Mouse (Mus musculus) ES-Bruce4 (cell line): ENCODE results near the gene Tsfm. TPM values are rescaled to one million over a fixed set of nuclear protein-coding genes. Genes with fewer than 3 reads are reported as not detected.

Experiments
- H3K27ac ChIP-seq: 2 replicates; pipeline ENCODE4 v1.5.1; 2012; ENCODE audit warnings: low read length, inconsistent platforms; ENCODE audit not compliant: insufficient read depth
- H3K27me3 ChIP-seq: 2 replicates; pipeline ENCODE4 v1.6.1; 2012; ENCODE audit warnings: mild to moderate bottlenecking, low read length, inconsistent platforms; ENCODE audit not compliant: control insufficient read depth, poor library complexity, insufficient read depth, severe bottlenecking
- H3K36me3 ChIP-seq: 2 replicates; pipeline ENCODE4 v1.6.1; 2012; ENCODE audit warnings: inconsistent platforms, mild to moderate bottlenecking, low read length, moderate library complexity; ENCODE audit not compliant: control insufficient read depth, poor library complexity, insufficient read depth, severe bottlenecking
- H3K4me1 ChIP-seq: one replicate; pipeline ENCODE4 v1.8.1; 2011; ENCODE audit warnings: low read length; ENCODE audit not compliant: control insufficient read depth, insufficient read depth
- H3K4me3 ChIP-seq: 2 replicates; pipeline ENCODE4 v1.5.1; 2011; ENCODE audit warnings: low read depth, mild to moderate bottlenecking, low read length
- H3K9ac ChIP-seq: 2 replicates; pipeline ENCODE4 v1.6.1; 2012; ENCODE audit warnings: low read depth, mild to moderate bottlenecking, inconsistent platforms; ENCODE audit not compliant: poor library complexity, severe bottlenecking
- H3K9me3 ChIP-seq: replicated peaks from 2 replicates; pipeline ENCODE4 v1.6.1; 2012; ENCODE audit warnings: mild to moderate bottlenecking, low read length, inconsistent platforms; ENCODE audit not compliant: control insufficient read depth, poor library complexity, insufficient read depth, severe bottlenecking
- CTCF ChIP-seq: IDR thresholded peaks from one replicate; pipeline ENCODE4 v1.8.1; 2011; ENCODE audit warnings: low read depth, low read length
- EP300 ChIP-seq: IDR thresholded peaks from 2 replicates; pipeline ENCODE4 v1.6.1; 2011; ENCODE audit warnings: low read depth, low read length; ENCODE audit not compliant: insufficient read depth
- POLR2A ChIP-seq: IDR thresholded peaks from one replicate; pipeline ENCODE4 v1.8.1; 2011; ENCODE audit warnings: low read length; ENCODE audit not compliant: insufficient read depth
- polyA plus RNA-seq: library from polyadenylated mRNA; stranded (reverse); fragments of >200 nt; gene quantifications from 2 replicates; pipeline ENCODE4 v1.2.4, GENCODE M21; 2011; ENCODE audit warnings: low read depth; ENCODE audit not compliant: missing spikeins, insufficient read depth, insufficient read length

Gene Tsfm
- polyA plus RNA-seq, 1 experiment: 47.9 TPM

DNA sequence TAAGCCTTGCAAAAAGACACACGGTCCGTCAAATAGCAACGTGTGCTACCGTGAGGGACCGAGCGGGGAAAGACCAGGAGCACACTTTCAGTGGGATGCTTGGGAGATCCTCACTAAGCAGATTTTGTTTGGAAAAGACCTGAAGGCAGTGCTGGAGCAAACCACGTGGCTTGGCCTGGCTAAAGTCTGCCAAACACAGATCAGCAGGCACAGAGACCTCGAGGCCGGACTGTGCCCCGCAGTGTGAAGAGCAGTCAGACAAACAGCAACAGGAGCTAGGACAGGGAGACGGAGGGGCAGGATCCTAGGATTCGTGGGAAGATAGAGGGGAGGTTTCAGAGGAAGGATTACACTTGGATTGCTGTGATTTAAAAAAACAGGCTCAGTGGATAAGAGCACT lies 5.6 kb upstream of the Tsfm start:
- no peaks in the 10 kb centered on the region for H3K4me1 ChIP-seq
- no peak overlapping the region for H3K9ac ChIP-seq
- no peak overlapping the region for H3K27ac ChIP-seq
- H3K27me3 ChIP-seq: no peaks in the 10 kb centered on the region
- TF ChIP-seq CTCF: no peak
- TF ChIP-seq EP300: no peak
- TF ChIP-seq POLR2A: no peak
- H3K36me3 ChIP-seq: no peaks in the 10 kb centered on the region
- H3K4me3 ChIP-seq: no peak overlapping the region
- no peaks in the 10 kb centered on the region for H3K9me3 ChIP-seq

DNA sequence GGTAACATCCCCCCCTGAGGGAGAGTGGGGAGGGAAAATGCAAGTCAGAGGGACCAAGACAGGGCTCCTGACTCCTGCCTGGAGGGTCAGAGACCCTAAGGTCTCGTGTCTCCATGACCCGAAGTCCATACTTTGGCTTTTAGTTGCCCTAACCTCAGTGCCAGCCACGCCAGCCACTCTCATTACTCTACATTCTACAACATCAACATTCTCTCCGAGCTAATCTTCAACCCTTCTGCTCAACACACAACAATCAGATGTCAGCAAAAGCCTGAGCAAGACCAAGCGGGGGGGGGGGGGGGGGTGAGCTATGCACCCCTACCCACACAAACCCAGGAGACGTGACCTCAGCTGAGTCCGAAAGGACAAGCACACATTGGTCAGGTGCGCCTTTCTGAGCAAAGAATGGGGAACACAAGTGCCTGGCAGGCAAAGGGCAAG lies 2.7 kb upstream of the Tsfm start:
- no peak for TF ChIP-seq POLR2A
- TF ChIP-seq CTCF: no peak
- no peak for TF ChIP-seq EP300
- Histone ChIP-seq H3K27ac (no peak overlapping the region), H3K9me3 (no peaks in the 10 kb centered on the region), H3K9ac (no peak overlapping the region), H3K4me1 (no peaks in the 10 kb centered on the region), H3K36me3 (peaks cover 5% of the 10 kb centered on the region), H3K27me3 (no peaks in the 10 kb centered on the region), H3K4me3 (no peak overlapping the region)

DNA sequence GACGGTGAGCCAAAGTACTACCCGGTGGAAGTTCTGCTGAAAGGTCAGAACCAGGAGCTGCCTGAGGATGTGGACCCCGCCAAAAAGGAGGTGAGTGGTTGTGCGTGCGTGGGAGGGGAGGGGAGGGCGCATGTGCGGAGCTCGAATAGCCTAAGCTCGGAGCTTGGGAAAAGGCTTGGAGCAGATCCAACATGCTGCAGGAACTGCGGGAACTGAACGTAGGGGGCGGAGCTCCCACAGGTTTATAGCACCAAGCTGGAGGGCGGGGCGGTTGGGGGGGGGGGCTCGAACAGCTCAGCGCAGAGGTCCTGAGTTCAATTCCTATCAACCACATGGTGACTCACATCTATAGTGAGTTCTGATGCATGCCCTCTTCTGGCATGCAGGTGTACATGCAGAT lies 12.2 kb downstream of the Tsfm start:
- no peaks in the 10 kb centered on the region for H3K36me3 ChIP-seq
- no peak overlapping the region for H3K9ac ChIP-seq
- H3K4me1 ChIP-seq: no peaks in the 10 kb centered on the region
- TF ChIP-seq CTCF: no peak
- TF ChIP-seq POLR2A: no peak
- no peak for TF ChIP-seq EP300
- no peaks in the 10 kb centered on the region for H3K27me3 ChIP-seq
- H3K27ac ChIP-seq: no peak overlapping the region
- H3K4me3 ChIP-seq: no peak overlapping the region
- no peaks in the 10 kb centered on the region for H3K9me3 ChIP-seq

DNA sequence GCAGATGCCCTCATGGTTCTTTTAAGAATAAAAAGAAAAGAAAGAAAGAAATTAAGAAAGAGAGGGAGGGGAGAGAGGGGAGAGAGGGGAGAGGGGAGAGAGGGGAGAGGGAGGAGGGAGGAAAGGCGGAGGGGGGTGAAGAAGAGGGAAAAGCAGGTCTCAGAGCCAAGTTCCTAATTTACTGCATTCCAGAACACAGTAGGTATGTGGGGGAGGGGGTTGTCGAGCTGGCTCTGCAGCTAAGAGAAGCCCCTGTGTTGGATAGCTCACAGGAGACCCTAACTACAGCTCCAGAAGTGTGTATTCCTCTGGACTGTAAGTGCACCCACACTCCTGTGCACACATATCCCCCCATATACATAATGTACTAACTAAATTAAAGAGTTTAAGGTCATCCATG lies 13.6 kb downstream of the Tsfm start:
- Histone ChIP-seq H3K4me3 (no peak overlapping the region), H3K27me3 (no peaks in the 10 kb centered on the region), H3K4me1 (no peaks in the 10 kb centered on the region), H3K36me3 (no peaks in the 10 kb centered on the region), H3K9me3 (no peaks in the 10 kb centered on the region), H3K9ac (no peak overlapping the region), H3K27ac (no peak overlapping the region)
- TF ChIP-seq POLR2A: no peak
- TF ChIP-seq CTCF: no peak
- no peak for TF ChIP-seq EP300

DNA sequence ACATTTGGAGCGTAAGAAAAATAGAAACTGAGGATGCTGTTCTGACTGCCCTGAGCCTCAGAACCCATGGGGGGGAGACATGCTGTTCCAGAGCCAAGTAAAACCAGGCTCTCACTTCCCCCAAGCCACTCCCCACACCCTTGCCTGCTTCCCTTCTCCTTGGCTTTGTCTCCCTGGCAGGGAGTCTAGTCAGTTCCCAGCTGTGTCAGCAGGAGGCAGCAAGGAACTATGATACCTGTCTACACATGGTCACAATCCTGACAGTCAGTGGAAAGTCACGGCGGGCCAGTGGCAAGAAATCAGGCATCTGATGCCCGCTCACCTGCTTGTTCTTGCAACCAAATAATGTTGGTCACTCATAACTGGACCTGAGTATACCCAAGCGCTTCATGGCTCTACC lies 14.2 kb downstream of the Tsfm start:
- H3K27me3 ChIP-seq: no peaks in the 10 kb centered on the region
- H3K27ac ChIP-seq: no peak overlapping the region
- H3K4me3 ChIP-seq: no peak overlapping the region
- H3K36me3 ChIP-seq: no peaks in the 10 kb centered on the region
- H3K4me1 ChIP-seq: no peaks in the 10 kb centered on the region
- no peak overlapping the region for H3K9ac ChIP-seq
- H3K9me3 ChIP-seq: no peaks in the 10 kb centered on the region
- TF ChIP-seq POLR2A (no peak), CTCF (peak; percentile 47)

DNA sequence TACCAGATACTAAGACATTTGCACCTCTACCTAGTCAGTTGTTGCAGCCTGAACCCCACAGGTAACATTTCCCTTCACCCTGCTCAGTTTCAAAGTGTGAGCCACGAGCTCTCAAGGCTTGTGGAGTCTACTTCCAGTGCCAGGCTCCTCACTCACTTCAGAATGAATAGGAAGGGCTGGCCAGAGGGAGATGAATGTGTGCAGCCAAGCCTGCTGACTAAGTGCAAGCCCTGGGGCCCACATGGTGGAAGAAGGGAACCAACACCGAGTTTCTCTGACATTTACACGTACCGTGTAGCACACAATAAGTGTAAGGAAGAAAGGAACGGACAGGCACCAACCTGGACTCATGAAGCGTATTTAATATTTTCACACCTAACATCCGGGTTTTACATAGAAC lies 26.8 kb downstream of the Tsfm start:
- Histone ChIP-seq H3K27me3 (no peaks in the 10 kb centered on the region), H3K9ac (no peak overlapping the region), H3K4me1 (no peaks in the 10 kb centered on the region), H3K4me3 (no peak overlapping the region), H3K36me3 (no peaks in the 10 kb centered on the region), H3K9me3 (no peaks in the 10 kb centered on the region), H3K27ac (no peak overlapping the region)
- TF ChIP-seq POLR2A: no peak
- TF ChIP-seq CTCF: no peak
- TF ChIP-seq EP300: no peak
